Comparison of ENCODE assay signal across 16 mouse cellular contexts in the genomic region with DNA sequence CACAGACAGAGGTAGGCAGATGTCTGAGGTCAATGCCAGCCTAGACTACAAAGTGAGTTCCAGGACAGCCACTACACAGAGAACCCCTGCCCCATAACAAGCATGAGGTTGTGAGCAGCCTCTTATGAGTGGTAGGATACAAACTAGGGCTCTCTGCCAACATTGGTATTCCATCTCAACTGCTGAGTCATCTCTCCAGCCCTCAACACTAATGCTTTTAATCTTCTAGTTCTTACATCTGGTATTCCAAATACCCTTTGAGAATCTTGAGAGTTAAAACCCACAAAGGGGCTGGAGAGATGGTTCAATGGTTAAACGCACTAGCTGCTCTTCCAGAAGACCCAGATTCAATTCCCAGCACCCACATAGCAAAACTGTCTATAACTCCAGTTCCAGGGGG. TPM values are rescaled to one million over a fixed set of nuclear protein-coding genes. Genes with fewer than 3 reads are reported as not detected.
DNase-seq lines count a peak whose midpoint lies in the region; ATAC-seq and TF ChIP-seq lines count a peak whose summit lies in the region.
"Had no signal": no experiment of that assay in that cellular context is flagged by ENCODE, and none has a peak within 500 bp of the region (broad histone marks: within the 10 kb centered on the region; RNA-seq: fewer than 3 reads in every experiment).

No protein-coding gene starts in this region.

- no peak overlapping the region for H3K27ac ChIP-seq in kidney, adult 2 months (ENCODE audit: insufficient read depth, low read depth, low read length)
- no peak overlapping the region for H3K27ac ChIP-seq in kidney, embryonic 15.5 days
- H3K27ac ChIP-seq in CH12.LX (ENCODE audit: insufficient read depth, low read depth) = no peak overlapping the region; the same call in 1 of the 2 replicates
- H3K27ac ChIP-seq: embryonic facial prominence, embryonic 13.5 days; hindbrain, postnatal 0 days; kidney, postnatal 0 days; limb, embryonic 13.5 days; macrophage had no signal

- no peaks in the 10 kb centered on the region for H3K27me3 ChIP-seq in kidney, adult 2 months (replicated peaks; ENCODE audit: control insufficient read depth, insufficient read depth, low read length)
- H3K27me3 ChIP-seq in kidney, embryonic 15.5 days = no peaks in the 10 kb centered on the region
- H3K27me3 ChIP-seq in CH12.LX (replicated peaks) = no peaks in the 10 kb centered on the region
- H3K27me3 ChIP-seq: embryonic facial prominence, embryonic 13.5 days; limb, embryonic 13.5 days; Patski had no signal

- H3K79me2 ChIP-seq in CH12.LX (replicated peaks; ENCODE audit: control insufficient read depth, extremely low read depth, insufficient read depth, poor library complexity, severe bottlenecking) = peaks cover 93% of the 10 kb centered on the region

- 72% methylated on average over 1 of the region's 1 CpGs for WGBS in kidney, adult 2 months
- 83% methylated on average over 1 of the region's 1 CpGs for WGBS in kidney, embryonic 15.5 days

- no peak overlapping the region for H3K9ac ChIP-seq in kidney, embryonic 15.5 days
- H3K9ac ChIP-seq in CH12.LX (ENCODE audit: insufficient read depth, low read depth) = no peak overlapping the region
- H3K9ac ChIP-seq: embryonic facial prominence, embryonic 13.5 days; limb, embryonic 13.5 days had no signal

- TF ChIP-seq RAD21 in CH12.LX (IDR thresholded peaks at IDR 0.05; ENCODE audit: low read depth, low read length) = no peak

- no peak for TF ChIP-seq CTCF in kidney, adult 2 months (conservative IDR thresholded peaks at IDR 0.05; ENCODE audit: insufficient read depth, insufficient read length, low read depth, low read length)
- no peak for TF ChIP-seq CTCF in CH12.LX (conservative IDR thresholded peaks at IDR 0.05 in 1 of 2, IDR thresholded peaks at IDR 0.05 in 1 of 2; ENCODE audit: low read depth in 2 of 2, low read length in 2 of 2)

- no peaks in the 10 kb centered on the region for H3K9me3 ChIP-seq in kidney, embryonic 15.5 days (replicated peaks)
- H3K9me3 ChIP-seq in CH12.LX (replicated peaks; ENCODE audit: low read length) = no peaks in the 10 kb centered on the region
- H3K9me3 ChIP-seq: embryonic facial prominence, embryonic 13.5 days; limb, embryonic 13.5 days had no signal

- in situ Hi-C loops in CH12.LX (cut with MboI; ENCODE audit: low pct_ligation_motif_present, low pct_unique_long_range_greater_than_20kb, low sequenced_read_pairs) = no loop called here

- no peak for ATAC-seq in kidney, embryonic 15.5 days (replicated peaks; ENCODE audit: low FRiP score)
- peak; percentile 82 for ATAC-seq in erythroid progenitor cell, adult 5-6 weeks (replicated peaks; ENCODE audit: low FRiP score, poor library complexity, severe bottlenecking)
- ATAC-seq: hindbrain, postnatal 0 days; Patski had no signal

- TF ChIP-seq EP300 in CH12.LX (IDR thresholded peaks at IDR 0.05; ENCODE audit: low read length) = no peak

- peak; percentile 59 for DNase-seq in adrenal gland, adult 2 months
- DNase-seq in adrenal gland, adult 18-20 months (ENCODE audit: low spot score in 2 of 2) = no peak
- peak; percentile 68 for DNase-seq in kidney, adult 2 months
- no peak for DNase-seq in CH12.LX (ENCODE audit: extremely low read depth)
- DNase-seq in T-cell, adult 2 months (ENCODE audit: low spot score) = no peak
- no peak for DNase-seq in frontal cortex, postnatal 25 days (ENCODE audit: low spot score in 2 of 2)
- DNase-seq: B cell, adult 2 months; cerebellum, postnatal 14 days had no signal

- no peak for TF ChIP-seq POLR2A in kidney, adult 2 months (IDR thresholded peaks at IDR 0.05; ENCODE audit: low read depth, low read length)
- no peak for TF ChIP-seq POLR2A in CH12.LX (IDR thresholded peaks at IDR 0.05; ENCODE audit: low read depth, low read length)

- dilution Hi-C loops in CH12.LX (cut with MboI; ENCODE audit: extremely low pct_ligation_motif_present, extremely low pct_unique_long_range_greater_than_20kb, low sequenced_read_pairs) = no loop called here

- no peak overlapping the region for H3K4me3 ChIP-seq in kidney, adult 2 months (ENCODE audit: insufficient read depth, low read depth, low read length)
- no peak overlapping the region for H3K4me3 ChIP-seq in kidney, embryonic 15.5 days (replicated peaks)
- no peak overlapping the region for H3K4me3 ChIP-seq in CH12.LX (replicated peaks in 1 of 3; ENCODE audit: low read depth in 2 of 3, low read length in 2 of 3, poor library complexity in 1 of 3)
- H3K4me3 ChIP-seq: embryonic facial prominence, embryonic 13.5 days; limb, embryonic 13.5 days had no signal

- no peak overlapping the region for H3K4me2 ChIP-seq in kidney, embryonic 15.5 days
- no peak overlapping the region for H3K4me2 ChIP-seq in CH12.LX (ENCODE audit: insufficient read depth, low read depth, poor library complexity, severe bottlenecking)
- H3K4me2 ChIP-seq: embryonic facial prominence, embryonic 13.5 days; limb, embryonic 13.5 days had no signal

- peaks cover 45% of the 10 kb centered on the region for H3K4me1 ChIP-seq in kidney, adult 2 months (ENCODE audit: control insufficient read depth, insufficient read depth, low read length)
- peaks cover 27% of the 10 kb centered on the region for H3K4me1 ChIP-seq in kidney, embryonic 15.5 days
- peaks cover 3 to 15% of the 10 kb centered on the region in 2 experiments; a peak in 2 of 4 replicates for H3K4me1 ChIP-seq in CH12.LX (ENCODE audit: control insufficient read depth in 1 of 2, insufficient read depth in 2 of 2)

- peaks cover 3% of the 10 kb centered on the region; the same call in 1 of the 2 replicates for H3K36me3 ChIP-seq in kidney, adult 2 months (ENCODE audit: control insufficient read depth, insufficient read depth, low read length)
- peaks cover 18% of the 10 kb centered on the region for H3K36me3 ChIP-seq in kidney, embryonic 15.5 days
- peaks cover 7 to 76% of the 10 kb centered on the region in 2 experiments for H3K36me3 ChIP-seq in CH12.LX (replicated peaks in 1 of 2; ENCODE audit: control insufficient read depth in 1 of 2, insufficient read depth in 1 of 2, low read length in 1 of 2)

TF ChIP-seq in CH12.LX, 34 proteins besides CTCF, POLR2A, EP300 and RAD21:
- TF ChIP-seq MAZ (IDR thresholded peaks at IDR 0.05; ENCODE audit: low read depth, low read length) = no peak
- TF ChIP-seq MAFK (IDR thresholded peaks at IDR 0.05; ENCODE audit: insufficient replicate concordance, low read length) = 0 out of 2 replicates have a peak, but pooled peaks have one; percentile 33
- no peak for TF ChIP-seq E2F4 (IDR thresholded peaks at IDR 0.05; ENCODE audit: insufficient replicate concordance, low read depth, low read length)
- no peak for TF ChIP-seq IRF4 (IDR thresholded peaks at IDR 0.05; ENCODE audit: low read depth, low read length)
- TF ChIP-seq ETS1 (conservative IDR thresholded peaks at IDR 0.05; ENCODE audit: low read depth, low read length) = no peak
- TF ChIP-seq UBTF (IDR thresholded peaks at IDR 0.05; ENCODE audit: low read depth, low read length) = no peak
- no peak for TF ChIP-seq PAX5 (IDR thresholded peaks at IDR 0.05; ENCODE audit: low read length)
TF ChIP-seq in CH12.LX: peak in this region for 1.

RNA-seq across cellular contexts. Expression of gene Cdc42, which starts 18.1 kb away (rescaled TPM):
- 100 to 1,000 TPM; 419 to 486 TPM for total RNA-seq in adrenal gland, adult 2 months (2021)
- polyA plus RNA-seq in adrenal gland, adult 2 months (2012; rRNA removed) = 23.1 and 24.7 TPM in 2 replicates
- 100 to 1,000 TPM; 386 to 454 TPM for total RNA-seq in adrenal gland, adult 18-20 months (2021)
- polyA plus RNA-seq in kidney, adult 2 months (2012; rRNA removed) = 83.5 and 116 TPM in 2 replicates
- polyA plus RNA-seq in kidney, embryonic 15.5 days (2015; fragmentation: Nextera tagmentation; extraction: Ambion mirVana) = 678 and 694 TPM in 2 replicates
- total RNA-seq in CH12.LX (2012; rRNA removed) (209 and 241 TPM in 2 replicates), CH12.LX (2014; rRNA removed) (594 and 605 TPM in 2 replicates)
- 367 and 378 TPM in 2 replicates for polyA plus RNA-seq in CH12.LX (2012; ENCODE audit: insufficient read length, low read depth)
- total RNA-seq in erythroid progenitor cell, adult 5-6 weeks (2015; ENCODE audit: low replicate concordance) = 284 and 321 TPM in 2 replicates
- 140 and 178 TPM in 2 replicates for total RNA-seq in erythroid progenitor cell, adult 5-6 weeks (2017; ENCODE audit: low replicate concordance)

Comparison
In these comparisons a context has a peak if more than half of its experiments do, and no peak if none do; other contexts are left out.
1. DNase-seq: peak in adrenal gland, adult 2 months (single experiment) and kidney, adult 2 months (single experiment); none in adrenal gland, adult 18-20 months (0 of 2), CH12.LX (single experiment), T-cell, adult 2 months (single experiment) and frontal cortex, postnatal 25 days (0 of 2).